Mouse (Mus musculus): ENCODE data around the gene Rassf3. TPM values are rescaled to one million over a fixed set of nuclear protein-coding genes. Genes with fewer than 3 reads are reported as not detected.

The Rassf3 gene
- total RNA-seq (2023), result 46.9 TPM

GRCm38 (mm10) chr10:121476190-121476967 is at the start of gene Rassf3:
Gene Rassf3, minus strand, starts transcription at chr10:121476347.

GRCm38 (mm10) chr10:121364801-121365564 is 111.2 kb downstream of the Rassf3 start, which contains the start of gene Gns:
Gene Gns, plus strand, starts transcription at chr10:121365090.

Other genes with a start within 250 kb of the Rassf3 start
- 14.4 TPM for gene Tbc1d30, start 125.1 kb downstream of the Rassf3 start, total RNA-seq (2023)
- gene Gns, start 111.3 kb downstream of the Rassf3 start, total RNA-seq (2023), result 48.8 TPM
- 73.3 TPM for gene Tbk1, start 110.4 kb upstream of the Rassf3 start, total RNA-seq (2023)
- 37.4 TPM for gene Xpot, start 150.0 kb upstream of the Rassf3 start, total RNA-seq (2023)
- gene D930020B18Rik, start 165.2 kb upstream of the Rassf3 start, total RNA-seq (2023), result not detected